Mouse (Mus musculus): Measurements from ENCODE around the gene Rrm1. TPM values are rescaled to one million over a fixed set of nuclear protein-coding genes. Genes with fewer than 3 reads are reported as not detected.
"Not testable (repeated sequence)": the region's sequence is repeated elsewhere in the genome, so short reads cannot be mapped to it uniquely, and the experiment has no call there.

Rrm1 gene
- polyA plus RNA-seq (2012; rRNA removed) = 12.2 and 16.9 TPM in 2 replicates

- peak; percentile 92 for DNase-seq (ENCODE audit: low read depth, low spot score)
- 1% methylated on average over 56 of the region's 56 CpGs for WGBS
Observed at GRCm38 (mm10) chr7:102441657-102442391, at the start of gene Rrm1. Gene Rrm1 (plus strand): TSS chr7:102441695.

- DNase-seq (ENCODE audit: low read depth, low spot score) = no peak
- WGBS = 91% methylated on average over 2 of the region's 2 CpGs
Observed at GRCm38 (mm10) chr7:102393898-102394297, 47.6 kb upstream of the Rrm1 start.

- 39% methylated on average over 7 of the region's 7 CpGs for WGBS
- DNase-seq (ENCODE audit: low read depth, low spot score) = no peak
Observed at GRCm38 (mm10) chr7:102395894-102396293, 45.6 kb upstream of the Rrm1 start.

- no peak for DNase-seq (ENCODE audit: low read depth, low spot score)
- WGBS = 87% methylated on average over 3 of the region's 3 CpGs
Observed at GRCm38 (mm10) chr7:102396331-102396730, 45.2 kb upstream of the Rrm1 start.

- 54% methylated on average over 3 of the region's 3 CpGs for WGBS
- DNase-seq (ENCODE audit: low read depth, low spot score) = no peak
Observed at GRCm38 (mm10) chr7:102399180-102399731, 42.2 kb upstream of the Rrm1 start.

DNA sequence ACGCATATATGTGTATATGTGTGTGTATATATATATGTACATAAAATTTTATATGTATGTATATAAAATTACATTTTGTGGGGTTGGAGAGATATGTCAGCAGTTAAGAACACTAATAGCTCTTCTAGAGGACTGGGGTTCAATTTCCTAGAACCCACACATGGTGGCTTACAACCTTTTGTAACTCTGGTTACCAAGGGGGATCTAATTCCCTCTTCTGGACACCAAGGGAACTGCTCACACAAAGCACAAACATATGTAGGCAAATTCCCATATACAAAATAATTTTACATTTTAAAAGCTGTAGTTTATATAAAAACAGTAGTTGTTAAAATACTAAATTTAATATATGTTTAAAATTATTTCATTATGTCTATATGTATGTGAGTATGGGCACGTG is 37.4 kb upstream of the Rrm1 start:
- 94% methylated on average over 2 of the region's 2 CpGs for WGBS
- DNase-seq (ENCODE audit: low read depth, low spot score) = no peak

DNA sequence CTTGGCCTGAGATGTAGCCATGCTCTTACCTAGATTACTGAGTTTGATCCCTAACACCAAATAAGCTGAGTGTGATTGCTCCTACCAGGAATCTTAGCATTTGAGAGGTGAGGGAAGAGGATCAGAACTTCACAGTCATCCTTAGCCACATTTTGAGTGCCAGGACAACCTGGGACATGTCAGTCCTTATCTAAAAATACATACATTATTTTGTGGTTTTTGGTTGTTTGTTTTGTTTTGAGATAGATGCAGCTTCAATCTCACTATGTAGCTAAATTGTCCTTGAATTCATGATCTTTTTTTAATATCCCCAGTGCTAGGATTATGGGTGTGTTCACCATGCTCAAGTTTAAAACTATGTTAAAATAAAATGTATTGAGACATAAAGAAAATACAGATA is 34.1 kb upstream of the Rrm1 start:
- DNase-seq (ENCODE audit: low read depth, low spot score) = no peak

GRCm38 (mm10) chr7:102415272-102415671 is 26.2 kb upstream of the Rrm1 start:
- DNase-seq (ENCODE audit: low read depth, low spot score) = not testable (repeated sequence)
- WGBS = 95% methylated on average over 9 of the region's 9 CpGs

DNA sequence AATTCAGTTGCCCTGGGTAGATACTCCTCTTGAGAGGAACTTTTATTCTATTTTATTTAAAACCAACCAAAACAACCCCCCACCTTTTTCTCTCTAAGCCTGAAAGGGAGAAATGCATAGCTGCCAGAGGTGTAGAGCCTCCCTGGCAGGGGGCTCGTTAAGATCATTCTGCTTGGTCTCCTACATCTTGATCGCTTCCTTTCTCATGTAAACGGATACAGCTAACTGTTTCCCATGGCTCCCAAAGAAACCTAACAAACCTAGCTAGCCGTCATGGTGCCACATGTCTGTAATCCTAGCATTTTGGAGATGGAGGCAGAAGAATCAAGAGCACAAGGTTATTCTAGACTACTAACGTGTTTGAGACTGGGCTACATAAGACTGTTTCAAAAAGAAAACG is 25.7 kb upstream of the Rrm1 start:
- no peak for DNase-seq (ENCODE audit: low read depth, low spot score)
- WGBS = 75% methylated on average over 6 of the region's 6 CpGs

GRCm38 (mm10) chr7:102417398-102417797 is 24.1 kb upstream of the Rrm1 start:
- WGBS = 4% methylated on average over 4 of the region's 4 CpGs
- DNase-seq (ENCODE audit: low read depth, low spot score) = no peak

DNA sequence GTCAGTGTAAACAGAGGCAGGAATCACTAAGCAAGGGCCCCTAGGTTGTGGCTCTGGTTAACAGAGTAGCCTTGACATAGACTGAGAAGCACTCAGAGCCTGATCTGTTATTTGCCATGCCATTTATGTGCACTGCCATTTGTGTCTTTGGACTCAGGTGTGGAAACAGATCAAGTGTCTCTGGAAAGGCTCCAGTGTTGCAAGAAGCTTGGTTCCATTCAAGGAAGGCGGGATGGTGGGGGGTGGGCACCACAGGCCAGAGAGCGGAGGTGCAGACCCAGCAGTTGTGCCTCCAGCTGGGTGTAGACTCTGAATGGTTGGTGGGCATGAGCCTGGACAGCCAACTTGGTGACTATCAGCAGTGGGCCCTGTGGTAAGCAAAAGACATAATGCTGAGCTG is 19.5 kb upstream of the Rrm1 start:
- no peak for DNase-seq (ENCODE audit: low read depth, low spot score)
- 100% methylated on average over 2 of the region's 2 CpGs for WGBS

DNA sequence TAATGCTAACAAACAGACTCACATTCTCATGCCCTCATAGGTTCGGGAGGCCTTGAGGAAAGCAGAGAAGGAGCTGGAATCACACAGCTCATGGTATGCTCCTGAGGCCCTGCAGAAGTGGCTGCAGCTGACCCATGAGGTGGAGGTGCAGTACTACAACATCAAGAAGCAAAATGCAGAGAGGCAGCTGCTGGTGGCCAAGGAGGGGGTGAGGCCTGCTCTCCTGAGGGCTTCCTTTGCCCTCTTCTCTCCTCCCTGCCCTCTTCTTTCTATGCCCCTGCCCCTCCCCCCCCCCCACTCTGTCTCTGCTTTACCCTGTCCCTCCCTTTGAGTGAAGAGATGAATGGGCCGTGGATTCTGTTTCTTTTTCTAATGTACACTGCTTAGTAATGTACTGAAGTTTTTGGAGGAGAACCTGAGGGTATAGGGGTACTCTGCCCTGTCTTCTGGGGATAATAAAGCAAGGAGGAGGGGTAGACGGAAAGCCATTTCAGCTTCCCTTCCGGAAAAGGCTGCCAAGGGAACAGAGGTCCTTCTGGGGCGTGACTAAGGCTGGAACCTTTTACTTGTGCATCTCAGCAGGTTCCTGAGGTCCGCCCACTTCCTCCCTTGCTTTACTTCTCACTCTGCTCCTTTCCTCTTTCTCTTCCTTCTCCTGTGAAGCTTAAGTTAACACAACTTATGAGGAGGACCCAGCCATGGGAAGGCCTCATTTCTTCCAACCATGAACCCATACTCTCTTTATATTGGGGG is 15.4 kb upstream of the Rrm1 start:
- 21% methylated on average over 6 of the region's 6 CpGs for WGBS
- no peak for DNase-seq (ENCODE audit: low read depth, low spot score)

- WGBS = 73% methylated on average over 2 of the region's 2 CpGs
Observed at GRCm38 (mm10) chr7:102434344-102434743, 7.2 kb upstream of the Rrm1 start.

DNA sequence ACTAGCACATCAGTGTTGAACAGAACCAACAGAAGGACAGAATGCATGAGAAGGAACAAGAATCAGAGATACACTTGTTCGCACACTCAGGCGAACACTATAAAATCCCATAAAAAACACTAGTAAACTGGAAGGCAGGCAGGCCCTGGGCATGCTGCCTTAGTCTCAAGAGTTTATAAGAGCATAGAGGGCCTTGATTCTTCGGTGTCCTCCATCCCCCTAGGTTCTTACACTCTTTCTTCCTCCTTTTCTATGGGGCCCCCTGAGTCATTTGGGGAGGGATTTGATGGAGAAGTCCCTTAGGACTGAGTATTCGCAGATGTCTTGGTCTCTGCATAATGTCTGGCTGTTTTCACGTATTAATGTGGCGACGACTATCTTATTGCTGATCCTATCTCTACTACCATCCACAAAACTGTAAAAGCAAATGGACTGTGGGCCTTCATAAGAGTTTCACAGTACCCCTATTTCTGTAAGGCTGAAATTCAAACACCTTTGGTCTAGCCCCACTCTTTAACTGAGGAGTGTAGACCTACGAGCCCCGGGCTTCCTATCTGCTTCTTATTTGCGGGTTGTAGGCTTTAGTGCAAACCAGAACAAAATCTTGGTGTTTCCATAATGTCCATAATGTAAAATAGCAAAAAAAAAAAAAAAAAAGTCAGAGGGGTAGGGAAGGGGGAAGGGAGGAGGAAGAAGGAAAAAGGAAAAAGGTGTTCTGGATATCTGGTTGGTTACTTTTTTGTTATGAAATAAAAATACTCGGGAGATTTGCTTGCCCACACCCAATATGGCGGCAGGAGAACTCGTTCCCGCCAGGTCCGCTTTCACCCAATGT is 456 bp upstream of the Rrm1 start:
- 45% methylated on average over 15 of the region's 15 CpGs for WGBS
- DNase-seq (ENCODE audit: low read depth, low spot score) = no peak

More at GRCm38 (mm10) chr7:102434344-102434743, 7.2 kb upstream of the Rrm1 start:
- DNase-seq (ENCODE audit: low read depth, low spot score) = no peak

- no peak for DNase-seq (ENCODE audit: low read depth, low spot score)
- 1% methylated on average over 4 of the region's 4 CpGs for WGBS
Observed at GRCm38 (mm10) chr7:102442432-102442831, 937 bp downstream of the Rrm1 start.

GRCm38 (mm10) chr7:102444301-102444700 is 2.8 kb downstream of the Rrm1 start:
- 63% methylated on average over 2 of the region's 2 CpGs for WGBS
- no peak for DNase-seq (ENCODE audit: low read depth, low spot score)

- 89% methylated on average over 9 of the region's 9 CpGs for WGBS
- no peak for DNase-seq (ENCODE audit: low read depth, low spot score)
Observed at GRCm38 (mm10) chr7:102446438-102446837, 4.9 kb downstream of the Rrm1 start.

DNA sequence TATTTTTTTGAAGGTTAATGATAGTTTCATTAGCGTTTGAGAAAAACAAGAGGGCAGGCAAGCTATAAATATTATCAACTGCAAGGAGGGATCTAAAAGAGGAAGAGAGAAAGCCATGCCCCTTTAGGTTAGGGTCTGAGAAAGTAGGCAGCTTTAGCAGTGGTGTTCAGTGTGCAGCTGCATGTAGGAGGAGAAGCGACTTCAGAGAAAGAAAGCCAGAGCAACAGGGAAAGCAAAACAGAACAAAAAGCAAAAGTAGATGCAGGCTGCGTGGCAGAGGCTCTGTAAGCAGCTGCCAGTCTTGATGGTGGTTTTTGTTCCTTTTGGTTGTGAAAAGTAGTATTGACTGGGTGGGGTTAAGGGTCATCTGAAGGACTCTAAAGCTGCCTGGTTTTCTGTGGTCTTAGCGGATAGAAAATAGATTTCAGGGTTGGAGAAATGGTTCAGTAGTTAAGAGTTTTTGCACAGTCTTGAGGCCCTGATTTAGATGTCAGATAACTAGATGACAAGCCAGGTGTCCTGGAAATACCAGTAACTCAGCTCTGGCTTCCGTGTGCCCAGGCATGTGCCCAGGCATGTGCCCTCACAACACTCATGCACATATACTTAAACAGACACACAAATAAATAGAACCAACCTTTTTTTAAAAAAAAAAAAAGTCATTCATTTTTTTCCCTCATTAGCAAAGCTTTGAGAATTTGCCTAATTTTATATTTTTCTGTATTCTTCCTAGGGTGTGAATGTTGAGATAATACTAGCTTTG is 17.3 kb downstream of the Rrm1 start:
- 87% methylated on average over 5 of the region's 5 CpGs for WGBS

DNA sequence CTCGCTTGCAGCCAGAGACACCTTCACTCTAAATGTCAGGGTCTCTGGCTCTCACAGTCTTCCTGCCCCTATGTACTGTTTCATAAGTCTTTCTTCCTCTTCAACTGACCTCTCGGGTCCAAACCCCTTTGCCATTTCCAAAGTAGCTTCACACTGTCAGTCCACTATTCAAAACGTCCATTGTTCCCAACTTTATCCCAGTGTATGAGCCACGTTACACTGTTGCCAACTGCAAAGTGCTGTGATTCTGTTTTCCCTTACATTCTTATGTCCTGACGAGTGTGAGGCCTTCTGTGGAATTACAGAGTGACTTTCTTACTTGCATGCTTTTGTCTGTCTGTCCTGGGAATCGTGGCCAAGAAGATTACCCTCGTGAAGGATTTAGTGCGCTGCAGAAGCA is 26.1 kb downstream of the Rrm1 start:
- 85% methylated on average over 8 of the region's 8 CpGs for WGBS
- DNase-seq (ENCODE audit: low read depth, low spot score) = no peak

More for the DNA sequence above, 17.3 kb downstream of the Rrm1 start:
- DNase-seq (ENCODE audit: low read depth, low spot score) = no peak
